23 mouse cellular contexts compared by ENCODE assay signal in the genomic region with DNA sequence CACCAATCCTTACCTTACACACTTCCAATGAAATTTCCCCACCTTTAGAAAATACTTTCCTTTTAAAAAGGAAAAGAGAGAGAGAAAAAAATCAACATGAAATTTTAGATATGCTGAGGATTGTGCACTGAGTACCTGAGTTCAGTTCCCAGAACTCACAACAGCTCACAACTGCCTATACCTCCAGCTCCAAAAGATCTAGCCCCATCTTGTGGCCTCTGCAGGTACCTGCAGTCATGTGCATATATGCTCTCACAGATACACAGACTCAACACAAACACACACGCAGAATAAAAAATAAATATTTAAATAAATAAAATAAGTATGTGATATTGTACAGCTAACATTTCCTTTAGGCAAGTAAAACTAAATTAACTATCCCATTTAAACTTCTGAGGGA.
DNase-seq lines count a peak whose midpoint lies in the region; ATAC-seq and TF ChIP-seq lines count a peak whose summit lies in the region.
"Had no signal": no experiment of that assay in that cellular context is flagged by ENCODE, and none has a peak within 500 bp of the region (broad histone marks: within the 10 kb centered on the region; RNA-seq: fewer than 3 reads in every experiment).

No protein-coding gene starts in this region.

- POLR2A ChIA-PET in Patski (lab: Charles Lee), result no interaction called here

- no peaks in the 10 kb centered on the region for H3K36me3 ChIP-seq in E14TG2a.4 (ENCODE audit: insufficient read depth, low read length)
- H3K36me3 ChIP-seq: embryonic facial prominence, embryonic 10.5 days; G1E; heart, embryonic 10.5 days; hindbrain, embryonic 12.5 days had no signal

- TF ChIP-seq CTCF in layer of hippocampus, adult 2 months (conservative IDR thresholded peaks at IDR 0.05), result peak; percentile 41; the same call in 1 of the 2 replicates
- TF ChIP-seq CTCF in E14TG2a.4 (conservative IDR thresholded peaks at IDR 0.05; ENCODE audit: low read length) (peak; percentile 59), Patski (IDR thresholded peaks at IDR 0.05) (peak; percentile 43)

- H3K4me1 ChIP-seq in E14TG2a.4 (replicated peaks; ENCODE audit: low read depth, low read length), result no peaks in the 10 kb centered on the region
- H3K4me1 ChIP-seq: embryonic facial prominence, embryonic 10.5 days; forebrain, embryonic 13.5 days; heart, embryonic 10.5 days; hindbrain, embryonic 12.5 days had no signal

- DNase-seq in layer of hippocampus, adult 2 months (ENCODE audit: low spot score in 2 of 2), result no peak
- no peak for DNase-seq in layer of hippocampus, adult 11-12 months (ENCODE audit: low spot score)
- DNase-seq in Patski (ENCODE audit: low read depth, low spot score), result no peak
- no peak for DNase-seq in right cerebral cortex, postnatal 14 days
- no peak for DNase-seq in adrenal gland, postnatal 10 days
- no peak for DNase-seq in right cerebral cortex, postnatal 10 days (ENCODE audit: low spot score in 2 of 2)
- DNase-seq: adrenal gland, adult 2 months; adrenal gland, postnatal 36 days; B cell, adult 2 months; cerebellum, adult 2 months; cerebellum, postnatal 10 days; forebrain, postnatal 0 days; gastrocnemius, postnatal 25 days; heart, postnatal 10 days; heart, postnatal 4 days had no signal

- CTCF ChIA-PET in Patski (lab: Charles Lee), result interaction anchor here (1.6 kb wide), 1 partner anchor 20 kb away, joined by 6 read pairs; no protein-coding TSS in a partner anchor

- no peak overlapping the region for H3K4me3 ChIP-seq in layer of hippocampus, adult 2 months
- no peak overlapping the region for H3K4me3 ChIP-seq in E14TG2a.4 (replicated peaks; ENCODE audit: low read length)
- H3K4me3 ChIP-seq: embryonic facial prominence, embryonic 10.5 days; forebrain, embryonic 13.5 days; heart, embryonic 10.5 days; hindbrain, embryonic 12.5 days had no signal

- no peak overlapping the region for H3K27ac ChIP-seq in layer of hippocampus, adult 2 months
- H3K27ac ChIP-seq: embryonic facial prominence, embryonic 10.5 days; forebrain, embryonic 13.5 days; heart, embryonic 10.5 days; hindbrain, embryonic 12.5 days had no signal

- ATAC-seq in Patski, result no peak
- ATAC-seq: CD4-positive, CD25-positive, alpha-beta regulatory T cell, adult 4 months; forebrain, embryonic 13.5 days; forebrain, postnatal 0 days; intestine, embryonic 16.5 days had no signal

- no peaks in the 10 kb centered on the region for H3K9me3 ChIP-seq in E14TG2a.4 (ENCODE audit: low read length)
- H3K9me3 ChIP-seq: forebrain, embryonic 13.5 days; heart, embryonic 10.5 days had no signal

- H3K27me3 ChIP-seq in E14TG2a.4 (ENCODE audit: insufficient read depth, low read length), result no peaks in the 10 kb centered on the region
- no peaks in the 10 kb centered on the region for H3K27me3 ChIP-seq in Patski
- H3K27me3 ChIP-seq: forebrain, embryonic 13.5 days; hindbrain, embryonic 12.5 days had no signal

- in situ Hi-C loops in Patski (cut with MboI; ENCODE audit: low pct_unique_long_range_greater_than_20kb), result loop anchor here (25.0 kb wide), 1 partner anchor 1082 kb away; no protein-coding TSS in a partner anchor
